Mouse (Mus musculus) kidney, postnatal 0 days (tissue): Measurements from ENCODE around the gene Abhd18. TPM values are rescaled to one million over a fixed set of nuclear protein-coding genes. Genes with fewer than 3 reads are reported as not detected.
"Not testable (repeated sequence)": the region's sequence is repeated elsewhere in the genome, so short reads cannot be mapped to it uniquely, and the experiment has no call there.

Experiments used
- ATAC-seq: fragments of 200-750 bp; cut with Nextera tagmentation; replicated peaks from 2 replicates; pipeline ENCODE4 v1.8.0; 2017; ENCODE audit warnings: low read depth, moderate number of reproducible peaks, moderate TSS enrichment, moderate library complexity; ENCODE audit not compliant: low FRiP score
- DNase-seq: peaks from one replicate; pipeline ENCODE4 v3.0.0-alpha.2; 2016; ENCODE audit warnings: low spot score
- H3K27ac ChIP-seq: fragments of 300-500 bp; sonication (generic); 2 replicates; pipeline ENCODE4 v1.5.1; 2014; ENCODE audit warnings: mild to moderate bottlenecking
- H3K27me3 ChIP-seq: fragments of 300-500 bp; sonication (generic); 2 replicates; pipeline ENCODE4 v1.6.1; 2014; ENCODE audit warnings: low read length, mixed read lengths; ENCODE audit not compliant: insufficient read depth
- H3K36me3 ChIP-seq: fragments of 300-500 bp; sonication (generic); 2 replicates; pipeline ENCODE4 v1.6.1; 2014; ENCODE audit warnings: low read length, mixed read lengths; ENCODE audit not compliant: insufficient read depth
- H3K4me1 ChIP-seq: fragments of 300-500 bp; sonication (generic); replicated peaks from 2 replicates; pipeline ENCODE4 v1.6.1; 2014; ENCODE audit warnings: antibody characterized with exemption, low read length, mixed read lengths; ENCODE audit not compliant: insufficient read depth
- H3K4me2 ChIP-seq: fragments of 300-500 bp; sonication (generic); 2 replicates; pipeline ENCODE4 v1.6.1; 2014; ENCODE audit warnings: mild to moderate bottlenecking, low read length, moderate library complexity, mixed read lengths
- H3K4me3 ChIP-seq: fragments of 300-500 bp; sonication (generic); replicated peaks from 2 replicates; pipeline ENCODE4 v1.5.1; 2014; ENCODE audit warnings: low read depth, low read length
- H3K9ac ChIP-seq: fragments of 300-500 bp; sonication (generic); 2 replicates; pipeline ENCODE4 v1.6.1; 2014; ENCODE audit warnings: low read depth, low read length
- H3K9me3 ChIP-seq: fragments of 300-500 bp; sonication (generic); replicated peaks from 2 replicates; pipeline ENCODE4 v1.6.1; 2016; ENCODE audit warnings: low read length, inconsistent platforms, mixed read lengths
- CTCF ChIP-seq: IDR thresholded peaks from 2 replicates; pipeline ENCODE4 v1.5.1; 2016; ENCODE audit warnings: antibody characterized with exemption, low read depth, mild to moderate bottlenecking, moderate library complexity
- WGBS: fragments of 180-500 bp; shearing (Covaris S2); extraction: QIAGEN DNeasy Blood & Tissue Kit; methylation state at CpG from one replicate; pipeline ENCODE4 v1.1.7; 2014; 5-methylcytosine and 5-hydroxymethylcytosine counted together
- polyA plus RNA-seq: library from polyadenylated mRNA; unstranded; fragments of >200 nt; fragmentation: Nextera tagmentation; extraction: Ambion mirVana; gene quantifications from 2 replicates; pipeline ENCODE4 v1.2.1, GENCODE M21; 2015

Abhd18 gene
- polyA plus RNA-seq, 1 experiment from 2014 or later, result 7.1 TPM

GRCm38 (mm10) chr3:40893816-40894258, 47.1 kb downstream of the Abhd18 start:
- peak overlapping the region; percentile 52 for H3K4me3 ChIP-seq
- 0% methylated on average over 35 of the region's 38 CpGs for WGBS
- ATAC-seq, result peak; percentile 100
- H3K4me1 ChIP-seq, H3K27me3 ChIP-seq, H3K9me3 ChIP-seq, H3K36me3 ChIP-seq: not testable (repeated sequence)
- peak; percentile 78 for TF ChIP-seq CTCF
- peak overlapping the region; percentile 51; the same call in 1 of the 2 replicates for H3K9ac ChIP-seq
- peak; percentile 98 for DNase-seq
- H3K27ac ChIP-seq, result peak overlapping the region; percentile 79
- peak overlapping the region; percentile 54 for H3K4me2 ChIP-seq

GRCm38 (mm10) chr3:40894336-40894735, 47.6 kb downstream of the Abhd18 start:
- Histone ChIP-seq H3K4me3 (peak overlapping the region; percentile 52), H3K4me2 (peak overlapping the region; percentile 75), H3K9ac (peak overlapping the region; percentile 65), H3K27ac (peak overlapping the region; percentile 75)
- under 1% methylated on average over 16 of the region's 24 CpGs for WGBS
- DNase-seq, result peak; percentile 10
- not testable (repeated sequence) for H3K4me1 ChIP-seq, H3K36me3 ChIP-seq, ATAC-seq, H3K27me3 ChIP-seq, H3K9me3 ChIP-seq

DNA sequence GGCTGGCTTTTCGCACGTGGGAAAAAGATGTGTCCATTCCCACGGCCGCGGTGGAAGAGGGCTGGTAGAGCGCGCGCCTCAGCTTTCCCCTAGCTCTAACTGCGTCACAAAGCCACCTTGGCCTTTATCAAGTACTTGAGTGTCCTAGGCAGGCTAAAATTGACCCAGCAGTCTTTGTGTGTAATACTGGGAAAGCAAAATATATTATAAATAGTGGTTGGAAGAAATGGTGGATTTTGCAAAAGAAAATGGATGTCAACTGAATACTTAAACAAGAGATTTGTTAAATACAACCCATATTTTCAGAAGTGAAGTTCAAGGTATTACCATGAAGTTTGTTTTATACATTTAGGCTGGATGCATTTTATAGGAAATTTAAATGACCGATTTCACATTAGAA, 55.7 kb downstream of the Abhd18 start, which contains the start of gene 1700034I23Rik:
1700034I23Rik (minus strand) TSS at position 101 of the 400 bp plus-strand sequence.
- H3K9ac ChIP-seq, H3K27ac ChIP-seq, H3K9me3 ChIP-seq, H3K4me2 ChIP-seq, H3K4me1 ChIP-seq, H3K36me3 ChIP-seq, H3K4me3 ChIP-seq, ATAC-seq, DNase-seq, H3K27me3 ChIP-seq: not testable (repeated sequence)
- 95% methylated on average over 5 of the region's 10 CpGs for WGBS

- no peak for TF ChIP-seq CTCF
- ATAC-seq (no peak), DNase-seq (no peak)
- Histone ChIP-seq H3K4me3 (no peak overlapping the region), H3K4me2 (no peak overlapping the region), H3K9me3 (no peaks in the 10 kb centered on the region), H3K4me1 (no peaks in the 10 kb centered on the region), H3K9ac (no peak overlapping the region), H3K27ac (no peak overlapping the region), H3K36me3 (peaks cover 11% of the 10 kb centered on the region), H3K27me3 (no peaks in the 10 kb centered on the region)
- WGBS, result 89% methylated on average over 5 of the region's 5 CpGs
Observed at GRCm38 (mm10) chr3:40938189-40938588, 91.4 kb downstream of the Abhd18 start.

GRCm38 (mm10) chr3:40938592-40938991, 91.8 kb downstream of the Abhd18 start:
- Histone ChIP-seq H3K4me3 (no peak overlapping the region), H3K4me2 (no peak overlapping the region), H3K9ac (no peak overlapping the region), H3K9me3 (no peaks in the 10 kb centered on the region), H3K27ac (no peak overlapping the region), H3K27me3 (no peaks in the 10 kb centered on the region), H3K36me3 (peaks cover 7% of the 10 kb centered on the region; the same call in 1 of the 2 replicates), H3K4me1 (no peaks in the 10 kb centered on the region)
- no peak for DNase-seq
- no peak for ATAC-seq
- TF ChIP-seq CTCF, result no peak
- WGBS, result 97% methylated on average over 4 of the region's 4 CpGs

DNA sequence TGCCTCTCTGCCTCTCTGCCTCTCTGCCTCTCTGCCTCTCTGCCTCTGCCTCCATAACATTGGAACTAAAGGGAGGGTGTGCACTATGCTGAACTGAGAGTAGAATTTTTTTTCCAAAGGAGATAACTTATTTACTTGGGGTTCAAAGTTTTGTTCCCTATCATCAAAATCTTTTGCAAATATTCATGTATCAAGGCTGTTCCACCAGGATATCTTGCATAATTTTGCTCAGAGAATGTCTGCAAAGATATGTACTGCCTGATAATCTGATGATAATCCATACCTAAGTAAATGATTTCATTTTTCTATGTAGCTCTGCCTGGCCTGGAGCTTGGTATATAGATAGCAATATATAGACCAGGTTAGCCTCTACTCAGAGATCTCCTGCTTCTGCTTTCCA, 92.2 kb downstream of the Abhd18 start:
- Histone ChIP-seq H3K9ac (no peak overlapping the region), H3K27me3 (no peaks in the 10 kb centered on the region), H3K27ac (no peak overlapping the region), H3K4me1 (no peaks in the 10 kb centered on the region), H3K36me3 (peaks cover 3% of the 10 kb centered on the region; the same call in 1 of the 2 replicates), H3K4me2 (no peak overlapping the region), H3K4me3 (no peak overlapping the region), H3K9me3 (no peaks in the 10 kb centered on the region)
- ATAC-seq (no peak), DNase-seq (no peak)
- no peak for TF ChIP-seq CTCF
